Mouse (Mus musculus) embryonic facial prominence, embryonic 11.5 days (tissue): ENCODE data around the gene Bfar. TPM values are rescaled to one million over a fixed set of nuclear protein-coding genes. Genes with fewer than 3 reads are reported as not detected.
"Not testable (repeated sequence)": the region's sequence is repeated elsewhere in the genome, so short reads cannot be mapped to it uniquely, and the experiment has no call there.

Experiments used
- ATAC-seq: fragments of 200-750 bp; cut with Nextera tagmentation; replicated peaks from 2 replicates; pipeline ENCODE4 v1.8.0; 2017; ENCODE audit warnings: low read depth; ENCODE audit not compliant: insufficient number of reproducible peaks, low FRiP score, low TSS enrichment
- DNase-seq: peaks from one replicate; pipeline ENCODE4 v3.0.0-alpha.2; 2015; ENCODE audit warnings: low spot score
- H3K27ac ChIP-seq: fragments of 300-500 bp; sonication (generic); replicated peaks from 2 replicates; pipeline ENCODE4 v1.5.1; 2014; ENCODE audit warnings: mild to moderate bottlenecking, low read depth, low read length, control low read depth
- H3K27me3 ChIP-seq: fragments of 300-500 bp; sonication (generic); 2 replicates; pipeline ENCODE4 v1.6.1; 2014; ENCODE audit warnings: mild to moderate bottlenecking, low read length, moderate library complexity, mixed read lengths; ENCODE audit not compliant: control insufficient read depth, insufficient read depth
- H3K36me3 ChIP-seq: fragments of 300-500 bp; sonication (generic); replicated peaks from 2 replicates; pipeline ENCODE4 v1.6.1; 2014; ENCODE audit warnings: low read depth, mild to moderate bottlenecking, low read length, moderate library complexity, mixed read lengths; ENCODE audit not compliant: control insufficient read depth, insufficient read depth
- H3K4me1 ChIP-seq: fragments of 300-500 bp; sonication (generic); 2 replicates; pipeline ENCODE4 v1.6.1; 2014; ENCODE audit warnings: low read length, mixed read lengths; ENCODE audit not compliant: control insufficient read depth, insufficient read depth
- H3K4me2 ChIP-seq: fragments of 300-500 bp; sonication (generic); 2 replicates; pipeline ENCODE4 v1.6.1; 2014; ENCODE audit warnings: low read depth, mild to moderate bottlenecking, control low read depth, low read length, moderate library complexity
- H3K4me3 ChIP-seq: fragments of 300-500 bp; sonication (generic); 2 replicates; pipeline ENCODE4 v1.5.1; 2014; ENCODE audit warnings: low read depth, low read length, control low read depth
- H3K9ac ChIP-seq: fragments of 300-500 bp; sonication (generic); replicated peaks from 2 replicates; pipeline ENCODE4 v1.6.1; 2014; ENCODE audit warnings: mild to moderate bottlenecking, control low read depth, low read length
- H3K9me3 ChIP-seq: fragments of 300-500 bp; sonication (generic); replicated peaks from 2 replicates; pipeline ENCODE4 v1.6.1; 2016; ENCODE audit warnings: mild to moderate bottlenecking, low read length, inconsistent platforms, mixed read lengths; ENCODE audit not compliant: control insufficient read depth
- WGBS: fragments of 180-500 bp; shearing (Covaris S2); extraction: QIAGEN DNeasy Blood & Tissue Kit; methylation state at CpG from one replicate; pipeline ENCODE4 v1.1.7; 2014; 5-methylcytosine and 5-hydroxymethylcytosine counted together
- polyA plus RNA-seq: library from polyadenylated mRNA; unstranded; fragments of >200 nt; fragmentation: Nextera tagmentation; extraction: Ambion mirVana; gene quantifications from 2 replicates; pipeline ENCODE4 v1.2.1, GENCODE M21; 2014

Bfar gene
- polyA plus RNA-seq, 1 experiment from 2014 or later: 38.6 TPM

- H3K9me3 ChIP-seq: no peaks in the 10 kb centered on the region
- 91% methylated on average over 9 of the region's 9 CpGs for WGBS
- no peak overlapping the region for H3K9ac ChIP-seq
- no peaks in the 10 kb centered on the region for H3K36me3 ChIP-seq
- no peak overlapping the region for H3K27ac ChIP-seq
- no peak for DNase-seq
- no peak overlapping the region for H3K4me2 ChIP-seq
- no peak overlapping the region for H3K4me3 ChIP-seq
- ATAC-seq: no peak
- H3K4me1 ChIP-seq: no peaks in the 10 kb centered on the region
- no peaks in the 10 kb centered on the region for H3K27me3 ChIP-seq
Measured at GRCm38 (mm10) chr16:13660736-13661135, 10.9 kb upstream of the Bfar start.

GRCm38 (mm10) chr16:13667878-13668343 is 3.7 kb upstream of the Bfar start, which contains the start of gene Parn:
Gene Parn (minus strand): TSS chr16:13668170.
- DNase-seq (peak; percentile 94), ATAC-seq (peak; percentile 84)
- Histone ChIP-seq H3K9ac (peak within 1 kb of the TSS; percentile 79), H3K27ac (no peak within 1 kb of the TSS; the same call in 1 of the 2 replicates), H3K4me1 (no peaks in the 10 kb centered on the region), H3K9me3 (no peaks in the 10 kb centered on the region), H3K4me3 (peak within 1 kb of the TSS; percentile 67), H3K36me3 (no peaks in the 10 kb centered on the region), H3K4me2 (peak within 1 kb of the TSS; percentile 72), H3K27me3 (no peaks in the 10 kb centered on the region)
- under 1% methylated on average over 35 of the region's 35 CpGs for WGBS

GRCm38 (mm10) chr16:13668402-13669108 is 3.1 kb upstream of the Bfar start:
- Histone ChIP-seq H3K27ac (no peak overlapping the region), H3K4me2 (no peak overlapping the region), H3K4me1 (no peaks in the 10 kb centered on the region), H3K4me3 (no peak overlapping the region; the same call in 1 of the 2 replicates), H3K27me3 (no peaks in the 10 kb centered on the region), H3K36me3 (no peaks in the 10 kb centered on the region), H3K9ac (peak overlapping the region; percentile 79; the same call in 1 of the 2 replicates), H3K9me3 (no peaks in the 10 kb centered on the region)
- 81% methylated on average over 10 of the region's 10 CpGs for WGBS
- no peak for DNase-seq
- no peak for ATAC-seq

- H3K4me2 ChIP-seq: no peak overlapping the region
- H3K4me1 ChIP-seq: no peaks in the 10 kb centered on the region
- no peak overlapping the region for H3K27ac ChIP-seq
- no peak overlapping the region for H3K9ac ChIP-seq
- H3K36me3 ChIP-seq: no peaks in the 10 kb centered on the region
- H3K9me3 ChIP-seq: no peaks in the 10 kb centered on the region
- H3K4me3 ChIP-seq: no peak overlapping the region
- H3K27me3 ChIP-seq: no peaks in the 10 kb centered on the region
- ATAC-seq (no peak), DNase-seq (no peak)
- WGBS: 84% methylated on average over 1 of the region's 1 CpGs
Measured at GRCm38 (mm10) chr16:13669282-13669681, 2.4 kb upstream of the Bfar start.

DNA sequence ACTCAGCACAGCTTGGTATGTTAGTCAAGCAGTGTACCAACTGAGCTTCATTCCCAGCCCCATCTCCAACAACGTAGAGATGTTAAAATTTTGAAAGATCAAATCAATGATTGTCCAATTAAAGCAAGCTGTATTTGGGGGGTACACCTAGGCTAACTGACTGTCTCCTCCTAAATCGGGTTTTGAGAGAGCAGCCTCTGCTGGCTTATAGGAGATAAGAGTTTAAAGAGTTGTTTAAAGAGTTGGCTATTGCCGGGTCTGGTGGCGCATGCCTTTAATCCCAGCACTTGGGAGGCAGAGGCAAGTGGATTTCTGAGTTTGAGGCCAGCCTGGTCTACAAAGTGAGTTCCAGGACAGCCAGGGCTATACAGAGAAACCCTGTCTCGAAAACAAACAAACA is 762 bp upstream of the Bfar start:
- ATAC-seq, H3K4me2 ChIP-seq, H3K9ac ChIP-seq, H3K4me1 ChIP-seq, DNase-seq, H3K4me3 ChIP-seq, H3K9me3 ChIP-seq, H3K27me3 ChIP-seq, H3K36me3 ChIP-seq, H3K27ac ChIP-seq: not testable (repeated sequence)
- 77% methylated on average over 5 of the region's 5 CpGs for WGBS

- WGBS: 2% methylated on average over 20 of the region's 20 CpGs
- peak overlapping the region; percentile 93 for H3K9ac ChIP-seq
- H3K4me1 ChIP-seq: no peaks in the 10 kb centered on the region
- DNase-seq: peak; percentile 75
- peaks cover 2% of the 10 kb centered on the region; the same call in 1 of the 2 replicates for H3K36me3 ChIP-seq
- ATAC-seq: peak; percentile 22; the same call in 1 of the 2 replicates
- 0 out of 2 replicates have a peak overlapping the region, but pooled peaks have one; percentile 67 for H3K27ac ChIP-seq
- H3K4me2 ChIP-seq: peak overlapping the region; percentile 74
- H3K27me3 ChIP-seq: no peaks in the 10 kb centered on the region
- peak overlapping the region; percentile 93 for H3K4me3 ChIP-seq
- H3K9me3 ChIP-seq: no peaks in the 10 kb centered on the region
Measured at GRCm38 (mm10) chr16:13672386-13672898, 784 bp downstream of the Bfar start.

- Histone ChIP-seq H3K4me3 (peak overlapping the region; percentile 93), H3K27ac (no peak overlapping the region), H3K36me3 (peaks cover 2% of the 10 kb centered on the region; the same call in 1 of the 2 replicates), H3K4me2 (peak overlapping the region; percentile 74), H3K27me3 (no peaks in the 10 kb centered on the region), H3K4me1 (no peaks in the 10 kb centered on the region), H3K9ac (no peak overlapping the region), H3K9me3 (no peaks in the 10 kb centered on the region)
- DNase-seq (no peak), ATAC-seq (no peak)
- WGBS: 83% methylated on average over 5 of the region's 5 CpGs
Measured at GRCm38 (mm10) chr16:13673114-13673513, 1.5 kb downstream of the Bfar start.

DNA sequence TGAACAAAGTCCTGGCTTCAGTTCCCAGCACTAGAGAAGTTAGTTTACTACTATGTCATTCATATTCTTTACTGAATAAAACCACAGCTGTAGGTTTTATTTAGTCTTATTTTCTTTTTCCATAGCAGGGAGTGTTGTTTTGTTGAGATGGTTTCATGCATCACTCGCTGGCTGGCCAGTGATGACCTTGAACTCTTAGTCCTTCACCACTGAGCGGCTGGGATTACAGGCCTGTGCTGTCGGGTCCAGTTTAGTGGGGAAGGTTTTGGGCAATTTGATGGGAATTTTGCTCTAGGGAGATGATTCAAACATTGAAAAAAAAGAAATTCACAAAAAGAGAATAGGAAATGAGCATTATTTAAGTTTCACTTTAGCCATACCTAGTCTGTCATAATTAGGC is 2.9 kb downstream of the Bfar start:
- H3K4me2 ChIP-seq: no peak overlapping the region
- 96% methylated on average over 3 of the region's 3 CpGs for WGBS
- H3K36me3 ChIP-seq: peaks cover 2% of the 10 kb centered on the region; the same call in 1 of the 2 replicates
- ATAC-seq (no peak), DNase-seq (no peak)
- no peak overlapping the region for H3K9ac ChIP-seq
- H3K4me1 ChIP-seq: no peaks in the 10 kb centered on the region
- H3K27ac ChIP-seq: no peak overlapping the region
- no peaks in the 10 kb centered on the region for H3K27me3 ChIP-seq
- no peaks in the 10 kb centered on the region for H3K9me3 ChIP-seq
- H3K4me3 ChIP-seq: no peak overlapping the region
